Mouse (Mus musculus): ENCODE results near the gene Casc4. TPM values are rescaled to one million over a fixed set of nuclear protein-coding genes. Genes with fewer than 3 reads are reported as not detected.
A peak's percentile ranks its signal among the peaks of the same experiment; 100 is the strongest.

Gene Casc4
- total RNA-seq, 1 experiment: 95.8 TPM

GRCm38 (mm10) chr2:121867051-121867928, 520 bp downstream of the Casc4 start:
- peak overlapping the region; percentile 90 for H3K9ac ChIP-seq (ENCODE audit: insufficient read depth, low read depth, low read length, poor library complexity, severe bottlenecking)
- no peaks in the 10 kb centered on the region for H3K36me3 ChIP-seq (ENCODE audit: control insufficient read depth, insufficient read depth, low read length, poor library complexity, severe bottlenecking)
- TF ChIP-seq MAFK (IDR thresholded peaks at IDR 0.05; ENCODE audit: insufficient read depth, low read depth, low read length) (no peak), ZC3H11A (IDR thresholded peaks at IDR 0.05; ENCODE audit: borderline replicate concordance, low read depth, low read length) (no peak), ZNF384 (IDR thresholded peaks at IDR 0.05; ENCODE audit: low read depth, low read length) (no peak), HCFC1 (IDR thresholded peaks at IDR 0.05; ENCODE audit: borderline replicate concordance, insufficient read depth, low read length) (no peak), CHD2 (IDR thresholded peaks at IDR 0.05; ENCODE audit: low read depth, low read length) (no peak)
- no peak for DNase-seq (ENCODE audit: low read depth, low spot score)
- in situ Hi-C loops (cut with MboI; ENCODE audit: low sequenced_read_pairs in 2 of 2, unreplicated experiment in 2 of 2): no loop called here
- H3K4me1 ChIP-seq (ENCODE audit: control insufficient read depth in 2 of 2, insufficient read depth in 2 of 2, low read length in 2 of 2, poor library complexity in 1 of 2): peaks cover 0 to 2% of the 10 kb centered on the region in 2 experiments; a peak in 1 of 4 replicates
- H3K4me3 ChIP-seq (ENCODE audit: insufficient read depth in 1 of 2, low read depth in 1 of 2, low read length in 2 of 2, poor library complexity in 1 of 2, severe bottlenecking in 1 of 2): peak overlapping the region; percentile 86 to 95
- H3K27ac ChIP-seq (ENCODE audit: insufficient read depth, low read depth, low read length, poor library complexity, severe bottlenecking): peak overlapping the region; percentile 9; the same call in 1 of the 2 replicates
- H3K9me3 ChIP-seq (ENCODE audit: control insufficient read depth, insufficient read depth, low read depth, low read length): no peaks in the 10 kb centered on the region

- H3K9me3 ChIP-seq (ENCODE audit: control insufficient read depth, insufficient read depth, low read depth, low read length): no peaks in the 10 kb centered on the region
- no peak overlapping the region for H3K9ac ChIP-seq (ENCODE audit: insufficient read depth, low read depth, low read length, poor library complexity, severe bottlenecking)
- in situ Hi-C loops (cut with MboI; ENCODE audit: low sequenced_read_pairs in 2 of 2, unreplicated experiment in 2 of 2): no loop called here
- TF ChIP-seq MAFK (IDR thresholded peaks at IDR 0.05; ENCODE audit: insufficient read depth, low read depth, low read length) (no peak), CHD2 (IDR thresholded peaks at IDR 0.05; ENCODE audit: low read depth, low read length) (no peak), HCFC1 (IDR thresholded peaks at IDR 0.05; ENCODE audit: borderline replicate concordance, insufficient read depth, low read length) (no peak), ZNF384 (IDR thresholded peaks at IDR 0.05; ENCODE audit: low read depth, low read length) (no peak), ZC3H11A (IDR thresholded peaks at IDR 0.05; ENCODE audit: borderline replicate concordance, low read depth, low read length) (no peak)
- no peak for DNase-seq (ENCODE audit: low read depth, low spot score)
- H3K4me1 ChIP-seq (ENCODE audit: control insufficient read depth in 2 of 2, insufficient read depth in 2 of 2, low read length in 2 of 2, poor library complexity in 1 of 2): no peaks in the 10 kb centered on the region; a peak in 2 of 4 replicates
- H3K27ac ChIP-seq (ENCODE audit: insufficient read depth, low read depth, low read length, poor library complexity, severe bottlenecking): no peak overlapping the region
- H3K36me3 ChIP-seq (ENCODE audit: control insufficient read depth, insufficient read depth, low read length, poor library complexity, severe bottlenecking): no peaks in the 10 kb centered on the region
- H3K4me3 ChIP-seq (ENCODE audit: insufficient read depth in 1 of 2, low read depth in 1 of 2, low read length in 2 of 2, poor library complexity in 1 of 2, severe bottlenecking in 1 of 2): no peak overlapping the region
Observed at GRCm38 (mm10) chr2:121879506-121879905, 12.7 kb downstream of the Casc4 start.

GRCm38 (mm10) chr2:121885509-121886106, 18.8 kb downstream of the Casc4 start:
- no peak for TF ChIP-seq ZNF384 (IDR thresholded peaks at IDR 0.05; ENCODE audit: low read depth, low read length)
- no peak for TF ChIP-seq HCFC1 (IDR thresholded peaks at IDR 0.05; ENCODE audit: borderline replicate concordance, insufficient read depth, low read length)
- TF ChIP-seq CHD2 (IDR thresholded peaks at IDR 0.05; ENCODE audit: low read depth, low read length): no peak
- TF ChIP-seq ZC3H11A (IDR thresholded peaks at IDR 0.05; ENCODE audit: borderline replicate concordance, low read depth, low read length): no peak
- no peak for TF ChIP-seq MAFK (IDR thresholded peaks at IDR 0.05; ENCODE audit: insufficient read depth, low read depth, low read length)
- in situ Hi-C loops (cut with MboI; ENCODE audit: low sequenced_read_pairs in 2 of 2, unreplicated experiment in 2 of 2): no loop called here

GRCm38 (mm10) chr2:121886406-121886805, 19.6 kb downstream of the Casc4 start:
- TF ChIP-seq MAFK (IDR thresholded peaks at IDR 0.05; ENCODE audit: insufficient read depth, low read depth, low read length) (no peak), ZNF384 (IDR thresholded peaks at IDR 0.05; ENCODE audit: low read depth, low read length) (no peak), ZC3H11A (IDR thresholded peaks at IDR 0.05; ENCODE audit: borderline replicate concordance, low read depth, low read length) (no peak), HCFC1 (IDR thresholded peaks at IDR 0.05; ENCODE audit: borderline replicate concordance, insufficient read depth, low read length) (no peak), CHD2 (IDR thresholded peaks at IDR 0.05; ENCODE audit: low read depth, low read length) (no peak)
- DNase-seq (ENCODE audit: low read depth, low spot score): no peak
- in situ Hi-C loops (cut with MboI; ENCODE audit: low sequenced_read_pairs in 2 of 2, unreplicated experiment in 2 of 2): no loop called here

More at GRCm38 (mm10) chr2:121885509-121886106, 18.8 kb downstream of the Casc4 start:
- no peak overlapping the region for H3K9ac ChIP-seq (ENCODE audit: insufficient read depth, low read depth, low read length, poor library complexity, severe bottlenecking)
- no peaks in the 10 kb centered on the region for H3K36me3 ChIP-seq (ENCODE audit: control insufficient read depth, insufficient read depth, low read length, poor library complexity, severe bottlenecking)
- no peak overlapping the region for H3K4me3 ChIP-seq (ENCODE audit: insufficient read depth in 1 of 2, low read depth in 1 of 2, low read length in 2 of 2, poor library complexity in 1 of 2, severe bottlenecking in 1 of 2)
- no peaks in the 10 kb centered on the region for H3K4me1 ChIP-seq (ENCODE audit: control insufficient read depth in 2 of 2, insufficient read depth in 2 of 2, low read length in 2 of 2, poor library complexity in 1 of 2)
- H3K9me3 ChIP-seq (ENCODE audit: control insufficient read depth, insufficient read depth, low read depth, low read length): no peaks in the 10 kb centered on the region
- H3K27ac ChIP-seq (ENCODE audit: insufficient read depth, low read depth, low read length, poor library complexity, severe bottlenecking): no peak overlapping the region
- DNase-seq (ENCODE audit: low read depth, low spot score): no peak

More at GRCm38 (mm10) chr2:121886406-121886805, 19.6 kb downstream of the Casc4 start:
- H3K4me3 ChIP-seq (ENCODE audit: insufficient read depth in 1 of 2, low read depth in 1 of 2, low read length in 2 of 2, poor library complexity in 1 of 2, severe bottlenecking in 1 of 2): no peak overlapping the region
- no peaks in the 10 kb centered on the region for H3K36me3 ChIP-seq (ENCODE audit: control insufficient read depth, insufficient read depth, low read length, poor library complexity, severe bottlenecking)
- no peaks in the 10 kb centered on the region for H3K9me3 ChIP-seq (ENCODE audit: control insufficient read depth, insufficient read depth, low read depth, low read length)
- H3K4me1 ChIP-seq (ENCODE audit: control insufficient read depth in 2 of 2, insufficient read depth in 2 of 2, low read length in 2 of 2, poor library complexity in 1 of 2): no peaks in the 10 kb centered on the region
- no peak overlapping the region for H3K27ac ChIP-seq (ENCODE audit: insufficient read depth, low read depth, low read length, poor library complexity, severe bottlenecking)
- no peak overlapping the region for H3K9ac ChIP-seq (ENCODE audit: insufficient read depth, low read depth, low read length, poor library complexity, severe bottlenecking)

All from ES-E14 (cell line).